Mouse (Mus musculus): ENCODE measurements around the gene Acrbp. TPM values are rescaled to one million over a fixed set of nuclear protein-coding genes. Genes with fewer than 3 reads are reported as not detected.
"Not testable (repeated sequence)": the region's sequence is repeated elsewhere in the genome, so short reads cannot be mapped to it uniquely, and the experiment has no call there.

The Acrbp gene
- total RNA-seq (2021), result 1 to 10 TPM in 1 of 2 experiments, under 1 TPM in 1; 0.99 to 2.7 TPM
- long read RNA-seq, experiment 1, result 0 reads
- long read RNA-seq, experiment 2, result 0 reads

DNA sequence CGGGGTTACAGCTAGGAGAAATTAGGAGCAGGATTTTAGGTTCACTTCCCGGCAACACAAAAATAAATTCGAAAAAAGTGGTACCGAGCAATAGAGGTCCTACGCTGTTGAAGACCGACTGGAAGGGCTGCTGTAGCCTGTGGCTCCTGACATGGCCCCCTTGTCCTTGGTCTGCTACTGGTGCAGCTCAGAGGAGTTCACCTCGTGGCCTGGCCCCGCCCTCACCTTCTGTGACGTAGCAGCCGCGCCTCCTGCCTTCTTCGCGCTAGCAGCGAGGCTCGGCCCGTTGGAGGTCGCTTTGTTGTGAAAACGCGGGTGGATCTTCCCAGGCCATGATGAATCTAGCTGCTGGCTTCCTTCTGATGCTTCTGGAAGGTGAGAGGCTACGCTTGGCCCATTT lies at the start of gene Acrbp:
Gene Acrbp (plus strand): TSS at position 12 of the 400 bp plus-strand sequence.
- no peak for DNase-seq

- no peak for DNase-seq
Observed at GRCm38 (mm10) chr6:125003706-125004105, 45.8 kb upstream of the Acrbp start.

DNA sequence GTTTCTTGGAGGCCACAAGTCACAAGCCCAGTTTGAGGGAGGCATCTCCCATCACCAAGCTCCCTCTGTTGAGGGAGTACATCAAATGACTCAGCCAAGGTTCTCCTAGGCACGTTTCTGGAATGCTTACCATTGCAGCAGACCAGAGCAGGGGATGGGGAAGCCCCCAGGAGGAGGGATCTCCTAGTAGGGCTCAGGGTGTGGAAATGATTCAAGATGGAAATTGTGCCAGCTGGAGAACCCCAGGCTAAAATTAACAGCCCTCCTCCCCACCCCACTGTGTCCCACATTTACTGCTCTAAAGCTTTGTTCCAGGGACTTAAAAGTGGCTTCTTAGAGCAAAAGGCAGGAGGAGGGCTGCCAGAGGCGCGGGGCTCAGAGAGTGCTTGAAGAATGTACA lies 44.4 kb upstream of the Acrbp start:
- DNase-seq, result no peak

- no peak for DNase-seq
Observed at GRCm38 (mm10) chr6:125008060-125008459, 41.4 kb upstream of the Acrbp start.

DNA sequence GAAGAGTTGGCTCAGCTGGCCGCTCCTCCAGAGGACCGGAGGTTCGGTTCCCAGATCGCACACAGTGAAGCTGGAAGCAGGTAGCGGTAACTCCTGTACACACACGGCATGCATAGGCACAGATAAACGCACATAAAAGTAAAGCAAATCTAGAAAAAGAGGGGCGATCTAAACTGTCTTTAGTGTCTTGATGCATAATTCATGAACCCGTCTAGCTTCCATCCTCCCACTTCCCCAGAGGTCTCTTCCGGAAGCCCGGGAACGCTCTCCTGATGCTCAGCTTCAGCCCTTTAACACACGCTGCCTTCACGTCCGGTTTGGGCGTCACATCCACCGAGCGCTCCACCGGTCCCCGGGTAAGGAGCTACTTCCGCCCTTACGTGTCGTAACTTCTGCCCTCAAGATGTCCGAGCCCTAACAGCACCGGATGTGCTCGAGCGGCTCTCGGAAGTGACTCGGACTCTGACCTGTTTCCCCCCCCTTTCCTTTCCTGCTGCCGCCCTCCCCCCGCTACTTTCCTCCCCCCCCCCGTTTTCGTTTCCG lies 40.8 kb upstream of the Acrbp start:
- DNase-seq, result peak; percentile 98 to 100

DNA sequence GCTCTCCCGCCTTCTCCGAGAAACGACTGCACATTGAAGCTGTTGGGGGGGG lies 40.5 kb upstream of the Acrbp start, which contains the start of gene Zfp384:
Gene Zfp384 (plus strand): TSS at position 17 of the 52 bp plus-strand sequence.
- no peak for DNase-seq

- peak; percentile 84 to 91 for DNase-seq
Observed at GRCm38 (mm10) chr6:125009181-125010073, 40.1 kb upstream of the Acrbp start.

DNA sequence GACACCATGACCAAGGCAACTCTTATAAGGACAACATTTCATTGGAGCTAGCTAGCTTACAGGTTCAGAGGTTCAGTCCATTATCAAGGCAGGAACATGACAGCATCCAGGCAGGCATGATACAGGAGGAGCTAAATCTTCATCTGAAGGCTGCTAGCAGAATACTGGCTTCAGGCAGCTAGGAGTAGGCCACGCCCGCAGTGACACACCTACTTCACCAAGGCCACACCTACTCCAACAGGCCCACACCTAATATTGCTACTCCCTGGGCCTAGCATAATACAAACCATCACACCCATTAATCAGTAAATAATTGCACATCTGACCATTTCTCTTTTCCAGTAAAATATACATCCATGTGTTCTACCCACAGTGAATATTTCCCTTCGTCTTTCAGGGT lies 31.8 kb upstream of the Acrbp start:
- DNase-seq, result no peak

DNA sequence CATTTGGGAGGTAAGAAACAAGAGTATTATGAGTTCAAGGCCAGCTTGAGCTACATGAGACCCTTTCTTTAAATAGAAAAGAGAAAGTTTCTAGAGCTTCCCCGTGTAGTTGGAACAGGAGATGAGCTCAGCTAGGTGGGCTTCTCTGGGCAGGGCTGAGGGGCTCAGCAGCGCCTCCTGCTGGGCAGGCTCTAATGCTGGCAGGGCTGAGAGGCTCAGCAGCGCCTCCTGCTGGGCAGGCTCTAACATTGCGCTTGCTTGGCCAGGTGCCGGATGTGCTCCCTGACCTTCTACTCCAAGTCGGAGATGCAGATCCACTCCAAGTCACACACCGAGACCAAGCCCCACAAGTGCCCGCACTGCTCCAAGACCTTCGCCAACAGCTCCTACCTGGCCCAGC lies 19.0 kb upstream of the Acrbp start:
- DNase-seq, result peak; percentile 25 to 38

DNA sequence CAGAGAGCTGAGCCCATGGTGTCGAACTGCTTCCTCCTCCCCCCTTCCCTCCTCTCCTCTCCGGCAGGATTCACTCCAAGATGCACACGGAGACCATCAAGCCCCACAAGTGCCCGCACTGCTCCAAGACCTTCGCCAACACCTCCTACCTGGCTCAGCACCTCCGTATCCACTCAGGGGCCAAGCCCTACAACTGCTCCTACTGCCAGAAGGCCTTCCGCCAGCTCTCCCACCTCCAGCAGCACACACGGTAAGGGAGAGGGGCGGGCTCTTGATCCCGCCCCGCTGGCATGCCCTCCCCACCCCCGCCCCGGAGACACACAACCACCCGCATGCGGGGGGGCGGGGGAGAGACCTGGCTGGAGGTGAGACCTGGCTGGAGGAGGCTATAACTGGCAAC lies 17.9 kb upstream of the Acrbp start:
- DNase-seq, result no peak

DNA sequence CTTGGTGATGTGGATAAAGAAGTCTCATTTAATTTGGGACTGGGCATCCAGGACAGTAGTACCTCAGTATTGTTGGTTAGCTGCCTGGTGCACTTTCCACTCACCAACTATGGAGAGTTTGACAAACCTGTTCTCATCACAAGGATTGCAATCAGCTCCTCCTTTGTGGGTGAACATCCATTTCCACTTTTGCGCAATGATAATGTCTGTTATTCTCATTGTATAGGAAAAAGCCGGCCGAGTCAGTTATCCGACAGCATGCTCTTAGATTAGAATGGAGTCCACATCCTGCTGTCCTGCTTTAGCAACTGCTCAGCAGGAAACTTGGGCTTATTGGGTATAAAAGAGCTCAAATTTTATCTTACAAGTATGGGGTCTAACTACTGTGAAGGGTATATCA lies 10.8 kb upstream of the Acrbp start:
- no peak for DNase-seq

- no peak for DNase-seq
Observed at GRCm38 (mm10) chr6:125039131-125039530, 10.4 kb upstream of the Acrbp start.

DNA sequence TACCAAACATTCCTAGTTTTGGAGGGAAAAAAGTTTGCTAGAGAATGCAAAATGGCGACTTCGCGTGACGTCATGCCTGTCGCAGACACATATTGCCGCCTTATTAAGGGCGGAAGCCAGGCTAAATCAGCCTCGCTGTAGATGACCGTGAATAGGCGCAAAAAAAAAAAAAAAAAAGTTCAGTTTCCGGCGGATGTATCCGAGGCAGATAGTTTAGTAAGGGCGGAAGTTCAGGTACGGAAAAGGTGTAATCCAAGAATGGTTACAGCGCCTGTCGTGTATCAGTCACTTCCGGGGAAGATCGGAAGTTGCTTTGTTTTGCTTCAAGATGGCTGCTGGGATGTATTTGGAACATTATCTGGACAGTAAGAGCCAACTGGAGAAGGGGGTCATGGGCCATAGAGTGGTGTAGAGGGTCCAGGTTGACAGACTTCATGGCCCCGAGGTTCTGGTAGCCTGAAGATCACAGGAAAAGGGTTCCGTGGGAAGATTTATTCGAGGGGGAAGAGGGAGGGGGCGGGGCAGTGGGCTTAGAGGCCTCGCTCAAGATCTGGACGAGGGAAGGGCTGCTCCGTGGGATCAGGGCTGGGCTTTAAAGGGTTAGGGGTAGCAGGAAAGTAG lies 9.8 kb upstream of the Acrbp start, which contains the start of gene Ing4:
Gene Ing4 (plus strand): TSS at position 228 of the 621 bp plus-strand sequence.
- DNase-seq, result peak; percentile 94 to 96

DNA sequence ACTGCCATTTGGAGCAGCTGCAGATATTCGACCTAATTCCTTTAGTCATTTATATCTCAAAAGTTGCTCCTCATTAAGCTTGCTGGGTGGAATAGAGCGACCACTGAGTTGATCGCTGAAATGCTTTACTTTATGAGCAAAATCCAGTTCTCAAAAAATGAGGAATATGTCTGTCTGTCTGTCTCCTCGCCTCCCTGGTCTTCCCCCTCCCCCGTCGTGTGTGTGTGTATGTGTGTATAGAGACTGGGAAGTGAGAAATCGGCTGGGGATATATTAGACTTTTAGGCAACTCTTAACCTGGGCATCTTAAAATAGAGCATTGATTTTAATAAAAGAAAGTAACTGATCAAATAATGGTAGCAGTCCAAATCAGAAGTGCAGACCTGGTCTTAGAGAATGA lies 9.3 kb upstream of the Acrbp start:
- DNase-seq, result no peak

DNA sequence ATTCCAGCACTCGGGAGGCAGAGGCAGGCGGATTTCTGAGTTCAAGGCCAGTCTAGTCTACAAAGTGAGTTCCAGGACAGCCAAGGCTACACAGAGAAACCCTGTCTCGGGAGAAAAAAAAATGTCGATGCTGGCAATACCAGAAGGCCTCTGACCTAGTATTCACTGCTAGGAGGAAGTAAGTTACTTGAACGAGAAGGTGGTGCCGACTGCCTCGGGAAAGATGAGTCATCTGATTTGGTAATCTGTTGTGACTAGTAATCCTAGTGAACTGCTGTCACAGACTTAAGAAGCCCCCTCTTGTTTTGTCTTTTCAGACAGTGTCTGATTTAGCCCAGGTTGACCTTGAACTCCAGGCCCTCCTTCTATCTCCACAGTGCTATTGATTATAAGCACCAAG lies 8.4 kb upstream of the Acrbp start:
- DNase-seq, result peak in 1 of 2 experiments; percentile 25

DNA sequence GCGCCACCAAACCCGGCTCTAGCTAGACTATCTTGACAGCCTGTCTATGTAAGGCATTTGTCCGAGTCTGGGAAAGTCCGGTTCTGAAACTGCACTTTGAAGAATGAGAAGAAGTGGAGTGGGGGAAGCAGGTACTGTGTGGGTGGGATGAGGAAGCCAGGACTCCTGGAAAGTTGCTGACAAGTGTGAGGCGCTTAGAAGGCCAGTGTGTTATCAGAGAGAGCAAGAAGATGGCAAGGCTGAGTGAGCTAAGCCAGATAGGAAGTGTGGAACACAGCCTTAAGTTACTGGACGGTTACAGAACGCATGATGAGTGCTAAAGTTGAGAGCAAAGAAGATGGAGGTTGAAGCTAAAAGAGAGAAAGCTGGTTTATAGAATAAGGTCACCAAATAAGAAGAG lies 7.4 kb upstream of the Acrbp start:
- no peak for DNase-seq

DNA sequence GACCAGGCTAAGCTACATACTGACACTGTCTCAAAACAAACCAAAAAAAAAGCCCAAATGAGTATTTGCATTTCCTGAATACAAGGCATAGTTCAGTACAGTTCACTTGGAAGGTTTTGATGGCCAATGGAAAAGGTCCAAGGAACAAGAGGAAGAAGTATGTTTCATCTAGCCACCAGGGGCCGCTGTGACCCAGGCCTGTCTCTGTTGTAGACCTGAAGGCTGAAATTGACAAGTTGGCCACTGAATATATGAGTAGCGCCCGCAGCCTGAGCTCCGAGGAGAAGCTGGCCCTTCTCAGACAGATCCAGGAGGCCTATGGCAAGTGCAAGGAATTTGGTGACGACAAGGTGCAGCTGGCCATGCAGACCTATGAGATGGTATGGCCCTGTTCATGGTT lies 2.8 kb upstream of the Acrbp start:
- DNase-seq, result peak; percentile 80 to 88

- DNase-seq, result no peak
Observed at GRCm38 (mm10) chr6:125051237-125051636, 1.7 kb downstream of the Acrbp start.

- no peak for DNase-seq
Observed at GRCm38 (mm10) chr6:125061493-125061892, 12.0 kb downstream of the Acrbp start.

GRCm38 (mm10) chr6:125062511-125062910 lies 13.0 kb downstream of the Acrbp start:
- DNase-seq, result no peak

GRCm38 (mm10) chr6:125063906-125064305 lies 14.4 kb downstream of the Acrbp start:
- DNase-seq, result no peak

- DNase-seq, result not testable (repeated sequence)
Observed at GRCm38 (mm10) chr6:125065223-125065622, 15.7 kb downstream of the Acrbp start.

DNA sequence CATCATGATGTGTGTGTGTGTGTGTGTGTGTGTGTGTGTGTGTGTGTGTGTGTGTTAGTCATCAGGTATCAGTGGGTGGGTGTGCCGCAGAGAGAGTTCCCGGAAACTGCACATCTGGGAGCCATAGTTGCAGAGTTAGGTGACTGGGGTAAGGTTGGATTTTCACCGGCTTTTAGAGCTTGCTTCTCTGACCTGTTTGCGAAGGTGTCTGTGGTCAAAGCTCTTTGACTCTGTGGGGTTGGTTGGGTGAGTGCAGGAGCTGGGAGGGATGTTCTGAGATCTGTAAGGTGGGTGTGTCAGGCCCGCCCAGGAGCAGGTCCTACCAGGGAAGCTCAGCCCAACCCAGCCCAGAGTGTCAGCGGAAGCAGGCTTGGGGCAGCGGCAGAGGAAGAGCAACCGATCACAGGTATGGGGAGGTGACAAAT lies 18.1 kb downstream of the Acrbp start, which contains the start of gene Lpar5:
Gene Lpar5 (plus strand): TSS at position 350 of the 425 bp plus-strand sequence.
- DNase-seq, result no peak

All from heart, adult 18-20 months (tissue).